Mouse (Mus musculus) bone marrow, adult 2 months (tissue): ENCODE measurements around the gene Cadm2.

Experiments used
- CTCF ChIP-seq: fragments of 200-500 bp; IDR thresholded peaks from 2 replicates; pipeline ENCODE4 v1.5.1; 2011; ENCODE audit warnings: low read length, control low read depth; ENCODE audit not compliant: control insufficient read depth, insufficient read depth
- POLR2A ChIP-seq: fragments of 200-500 bp; IDR thresholded peaks from 2 replicates; pipeline ENCODE4 v1.6.1; 2011; ENCODE audit warnings: low read depth, mild to moderate bottlenecking, control low read depth, low read length, borderline replicate concordance; ENCODE audit not compliant: control insufficient read depth

DNA sequence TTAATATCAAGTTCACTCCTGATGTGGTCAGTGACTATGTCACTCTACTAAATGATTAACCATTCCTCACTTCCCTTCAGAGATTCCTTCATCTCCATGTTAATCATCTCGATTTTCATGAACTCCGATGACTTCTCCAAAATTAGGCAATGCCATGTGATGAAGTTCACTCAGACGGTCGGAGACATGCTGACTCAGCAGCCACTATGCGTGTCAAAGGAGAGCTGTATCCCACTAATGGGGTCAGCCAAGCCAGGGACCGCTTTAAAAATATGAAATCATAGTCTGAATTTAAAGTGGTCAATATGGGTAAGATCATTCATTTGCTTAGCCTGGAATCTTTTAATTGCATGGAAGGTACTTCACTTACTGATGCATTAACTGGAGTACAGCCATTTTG is 29.7 kb downstream of the Cadm2 start:
- no peak for TF ChIP-seq CTCF
- no peak for TF ChIP-seq POLR2A
